Mouse (Mus musculus) frontal cortex, adult 2 months (tissue): ENCODE results near the gene Saxo1. TPM values are rescaled to one million over a fixed set of nuclear protein-coding genes. Genes with fewer than 3 reads are reported as not detected.

Source experiments
- DNase-seq, 2 experiments: peaks; one replicate each; pipeline ENCODE4 v3.0.0; 2022; ENCODE audit warnings: low spot score in 1 of 2; ENCODE audit errors: extremely low spot score in 1 of 2
- polyA plus RNA-seq: library from polyadenylated mRNA; depleted of rRNA; stranded (reverse); fragments of >200 nt; gene quantifications from 2 replicates; pipeline ENCODE4 v1.2.3, GENCODE M21; 2012; rRNA removed

The Saxo1 gene
- 0.06 and 0.10 TPM in 2 replicates for polyA plus RNA-seq

GRCm38 (mm10) chr4:86558228-86558627, at the start of gene Saxo1:
TSS of gene Saxo1 (minus strand) at chr4:86558328.
- DNase-seq = no peak

GRCm38 (mm10) chr4:86591304-86591703, 33.2 kb upstream of the Saxo1 start:
- DNase-seq = no peak

GRCm38 (mm10) chr4:86588236-86588635, 30.1 kb upstream of the Saxo1 start:
- no peak for DNase-seq

GRCm38 (mm10) chr4:86580591-86580990, 22.5 kb upstream of the Saxo1 start:
- DNase-seq = no peak

GRCm38 (mm10) chr4:86580056-86580455, 21.9 kb upstream of the Saxo1 start:
- DNase-seq = no peak

GRCm38 (mm10) chr4:86576630-86577225, 18.6 kb upstream of the Saxo1 start:
- DNase-seq = no peak

- DNase-seq = peak in 1 of 2 experiments; percentile 38
Measured at GRCm38 (mm10) chr4:86576120-86576541, 18.0 kb upstream of the Saxo1 start.

GRCm38 (mm10) chr4:86575283-86575983, 17.3 kb upstream of the Saxo1 start, which contains the start of gene Rraga:
TSS of gene Rraga (plus strand) at chr4:86575668.
- DNase-seq = peak; percentile 90 to 95

GRCm38 (mm10) chr4:86574939-86575282, 16.8 kb upstream of the Saxo1 start:
- no peak for DNase-seq

- no peak for DNase-seq
Measured at GRCm38 (mm10) chr4:86561061-86561460, 2.9 kb upstream of the Saxo1 start.

- DNase-seq = no peak
Measured at GRCm38 (mm10) chr4:86559006-86559405, 878 bp upstream of the Saxo1 start.

GRCm38 (mm10) chr4:86557371-86557770, 757 bp downstream of the Saxo1 start:
- no peak for DNase-seq

GRCm38 (mm10) chr4:86555035-86555707, 3.0 kb downstream of the Saxo1 start:
- peak in 1 of 2 experiments; percentile 41 for DNase-seq

GRCm38 (mm10) chr4:86548332-86548731, 9.8 kb downstream of the Saxo1 start:
- DNase-seq = no peak

GRCm38 (mm10) chr4:86545615-86546014, 12.5 kb downstream of the Saxo1 start:
- DNase-seq = peak in 1 of 2 experiments; percentile 38

- no peak for DNase-seq
Measured at GRCm38 (mm10) chr4:86543999-86544398, 14.1 kb downstream of the Saxo1 start.

GRCm38 (mm10) chr4:86541573-86541972, 16.6 kb downstream of the Saxo1 start:
- DNase-seq = no peak

- DNase-seq = no peak
Measured at GRCm38 (mm10) chr4:86538936-86539335, 19.2 kb downstream of the Saxo1 start.

GRCm38 (mm10) chr4:86537972-86538371, 20.2 kb downstream of the Saxo1 start:
- DNase-seq = peak in 1 of 2 experiments; percentile 32

GRCm38 (mm10) chr4:86534091-86534481, 24.0 kb downstream of the Saxo1 start:
- no peak for DNase-seq

- DNase-seq = no peak
Measured at GRCm38 (mm10) chr4:86533406-86534090, 24.6 kb downstream of the Saxo1 start.
